Mouse (Mus musculus) left cerebral cortex, adult 2 months (tissue): ENCODE measurements around the gene Elmo3. TPM values are rescaled to one million over a fixed set of nuclear protein-coding genes. Genes with fewer than 3 reads are reported as not detected.

Source experiments
- DNase-seq, 2 experiments: peaks; one replicate each; pipeline ENCODE4 v3.0.0; 2021 to 2022; ENCODE audit warnings: low spot score in 2 of 2, mixed read lengths in 1 of 2; ENCODE audit errors: extremely low spot score in 1 of 2
- H3K27ac ChIP-seq: fragments of 200-600 bp; 2 replicates; pipeline ENCODE4 v1.8.1; 2022
- H3K4me3 ChIP-seq: fragments of 200-600 bp; 2 replicates; pipeline ENCODE4 v1.8.1; 2022
- CTCF ChIP-seq: fragments of 200-600 bp; IDR thresholded peaks from 2 replicates; pipeline ENCODE4 v1.8.1; 2022; ENCODE audit warnings: antibody characterized with exemption, mild to moderate bottlenecking, moderate library complexity
- intact Hi-C: fragments of 180-260 bp; cut with DNase I; formaldehyde crosslinking; loops from one replicate; pipeline ENCODE4 v1.15.1; 2025
- total RNA-seq, 2 experiments: library from RNA; stranded (reverse); gene quantifications; 2 replicates each; pipeline ENCODE4 v1.2.3; 2021

Elmo3 gene
- total RNA-seq, 2 experiments from 2014 or later, result 1.4 to 1.9 TPM

DNA sequence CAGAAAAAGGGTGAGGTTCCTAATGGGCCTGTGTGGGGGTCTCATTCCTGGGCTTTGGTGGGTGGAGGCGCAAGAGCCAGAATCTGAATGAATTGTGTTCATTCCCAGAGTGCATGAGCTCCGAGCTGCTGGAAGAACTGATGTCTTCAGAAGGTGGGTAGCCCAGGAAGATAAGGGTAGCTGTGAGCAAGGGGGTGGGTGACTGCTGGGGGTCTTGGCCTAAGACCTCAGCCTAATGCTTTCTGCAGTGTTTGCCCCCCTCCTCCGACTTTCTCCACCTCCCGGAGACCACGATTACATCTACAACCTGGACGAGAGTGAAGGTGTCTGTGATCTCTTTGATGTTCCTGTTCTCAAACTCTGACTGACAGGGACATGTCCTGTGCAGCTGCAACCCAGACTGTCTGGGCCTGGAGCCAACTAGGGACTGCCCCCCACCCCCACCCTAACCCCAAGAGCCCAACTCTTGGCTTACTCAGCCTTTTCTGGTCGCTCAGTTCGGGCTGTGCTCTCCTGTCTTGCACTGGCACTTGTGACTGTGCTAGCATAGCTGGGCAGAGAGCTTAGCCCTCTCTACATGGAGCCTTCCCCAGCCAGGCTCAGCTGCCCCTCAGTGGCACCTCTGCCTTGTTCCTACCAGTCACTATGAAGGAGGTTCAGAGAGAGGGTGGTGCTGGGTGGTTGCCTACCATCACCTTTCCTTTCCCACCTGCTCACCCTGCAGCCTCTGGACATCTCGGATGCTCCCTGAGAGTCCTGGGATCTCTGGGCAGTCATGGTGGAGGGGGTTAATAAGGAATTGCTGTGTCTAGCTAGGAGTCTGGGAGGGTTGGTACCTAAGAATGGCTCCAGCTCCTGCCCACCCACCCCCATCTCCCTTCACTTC is 833 bp upstream of the Elmo3 start:
- TF ChIP-seq CTCF, result no peak
- no peak for DNase-seq
- no peak overlapping the region for H3K4me3 ChIP-seq
- peak overlapping the region; percentile 32 for H3K27ac ChIP-seq
- intact Hi-C loops, result no loop called here

DNA sequence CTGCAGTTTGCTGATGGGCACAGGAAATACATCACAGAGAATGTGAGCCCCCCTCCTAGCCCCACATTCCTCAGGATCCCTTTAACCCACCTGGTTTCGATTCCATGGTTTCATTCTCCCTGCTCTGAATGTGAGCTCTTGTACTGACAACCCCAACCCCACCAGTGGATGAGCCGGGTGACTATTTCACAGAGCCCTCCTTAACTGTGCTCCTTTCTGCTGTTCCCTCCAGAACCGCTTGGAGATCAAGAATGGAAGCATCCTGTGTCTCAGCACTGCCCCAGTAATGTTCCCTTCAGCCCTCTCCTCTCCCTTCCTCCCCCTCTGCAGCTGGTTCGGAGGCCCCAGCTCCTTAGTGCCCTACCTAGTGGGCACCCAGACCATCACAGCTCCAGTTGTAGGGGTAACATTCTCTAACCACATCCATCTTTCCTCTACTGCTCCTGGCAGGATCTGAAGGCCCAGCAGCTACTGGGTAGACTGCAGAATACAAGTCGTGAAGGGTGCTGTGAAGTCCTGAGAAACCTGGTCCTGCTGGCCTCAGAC is 818 bp downstream of the Elmo3 start:
- Histone ChIP-seq H3K4me3 (peak overlapping the region; percentile 35), H3K27ac (peak overlapping the region; percentile 73)
- no peak for DNase-seq
- TF ChIP-seq CTCF, result peak; percentile 33
- intact Hi-C loops, result no loop called here

DNA sequence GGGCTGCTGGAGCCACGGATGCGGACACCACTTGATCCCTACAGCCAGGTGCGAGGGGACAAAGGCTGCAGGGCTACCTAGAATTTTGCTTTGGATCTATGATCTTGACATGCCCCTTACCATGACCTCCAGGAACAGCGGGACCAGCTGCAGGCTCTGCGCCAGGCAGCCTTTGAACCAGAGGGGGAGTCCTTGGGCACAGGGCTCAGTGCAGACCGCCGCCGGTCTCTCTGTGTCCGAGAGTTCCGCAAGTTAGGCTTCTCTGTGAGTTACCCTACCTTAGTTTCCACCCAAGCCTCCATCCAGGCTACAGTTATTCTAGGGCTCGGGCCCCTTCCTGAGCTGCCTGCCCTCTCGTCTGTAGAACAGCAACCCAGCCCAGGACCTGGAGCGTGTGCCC is 2.3 kb downstream of the Elmo3 start:
- no peak for DNase-seq
- Histone ChIP-seq H3K27ac (no peak overlapping the region), H3K4me3 (no peak overlapping the region)
- intact Hi-C loops, result no loop called here
- TF ChIP-seq CTCF, result no peak

GRCm38 (mm10) chr8:105308428-105308827 is 3.0 kb downstream of the Elmo3 start:
- H3K27ac ChIP-seq, result no peak overlapping the region
- intact Hi-C loops, result no loop called here
- DNase-seq, result no peak
- TF ChIP-seq CTCF, result no peak
- no peak overlapping the region for H3K4me3 ChIP-seq

- no peak for TF ChIP-seq CTCF
- no peak for DNase-seq
- Histone ChIP-seq H3K4me3 (no peak overlapping the region), H3K27ac (no peak overlapping the region)
- intact Hi-C loops, result no loop called here
These were observed 3.9 kb downstream of the Elmo3 start for GRCm38 (mm10) chr8:105309142-105309847.

- intact Hi-C loops, result no loop called here
- TF ChIP-seq CTCF, result no peak
- H3K4me3 ChIP-seq, result no peak overlapping the region
- DNase-seq, result no peak
- no peak overlapping the region for H3K27ac ChIP-seq
These were observed 4.7 kb downstream of the Elmo3 start for GRCm38 (mm10) chr8:105310118-105310517.

DNA sequence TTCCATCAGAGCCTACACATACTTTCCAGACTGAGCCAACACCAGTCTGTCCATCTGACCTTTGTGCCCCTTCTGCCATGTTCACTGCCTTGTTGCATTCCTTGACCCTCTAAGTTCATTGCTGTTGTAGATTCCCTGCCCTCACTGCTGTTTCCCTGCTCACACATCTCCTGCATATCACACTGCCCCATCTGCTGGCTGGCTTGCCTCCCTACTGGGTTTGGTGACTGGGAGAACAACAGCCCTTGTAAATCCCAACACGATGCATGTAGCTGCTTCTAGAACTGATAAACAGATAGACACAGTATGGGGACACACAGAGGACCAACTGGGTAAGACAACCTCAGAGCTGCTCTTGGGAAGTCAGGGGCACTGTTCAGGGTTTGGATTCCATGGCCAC is 6.3 kb downstream of the Elmo3 start:
- no peak for TF ChIP-seq CTCF
- no peak overlapping the region for H3K27ac ChIP-seq
- H3K4me3 ChIP-seq, result no peak overlapping the region
- DNase-seq, result no peak
- intact Hi-C loops, result no loop called here

DNA sequence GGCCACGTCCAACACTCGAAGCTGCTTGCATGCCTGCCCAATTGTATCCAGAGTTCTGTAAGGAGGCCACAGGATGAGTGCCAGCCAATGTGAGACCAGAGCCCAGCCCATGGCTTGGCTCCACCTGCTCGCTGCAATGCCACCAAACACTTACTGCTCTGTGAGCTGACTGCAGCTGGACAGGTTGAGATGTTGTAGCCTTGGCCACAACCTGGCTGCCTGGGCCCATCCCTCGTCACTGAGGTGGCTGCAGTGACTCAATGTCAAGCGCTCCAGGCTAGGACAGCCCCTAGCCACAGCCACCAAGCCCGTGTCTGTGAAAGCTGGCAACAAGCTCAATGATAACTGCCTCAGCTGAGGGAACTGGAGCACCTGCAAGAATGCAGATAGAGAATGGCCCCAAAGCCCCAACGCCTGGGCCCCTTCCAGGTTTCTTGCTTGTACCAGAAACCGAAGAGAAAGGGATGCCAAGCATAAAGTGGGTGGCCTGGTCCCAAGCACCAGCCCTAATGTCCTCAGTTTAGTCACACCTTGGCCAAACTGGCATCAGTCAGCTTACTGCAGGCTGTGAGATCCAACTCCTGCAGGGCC is 7.6 kb downstream of the Elmo3 start:
- Histone ChIP-seq H3K27ac (no peak overlapping the region), H3K4me3 (no peak overlapping the region)
- intact Hi-C loops, result no loop called here
- no peak for DNase-seq
- TF ChIP-seq CTCF, result no peak

- intact Hi-C loops, result no loop called here
- no peak for DNase-seq
- H3K27ac ChIP-seq, result no peak overlapping the region
- no peak for TF ChIP-seq CTCF
- no peak overlapping the region for H3K4me3 ChIP-seq
These were observed 8.4 kb downstream of the Elmo3 start for GRCm38 (mm10) chr8:105313622-105314402.

DNA sequence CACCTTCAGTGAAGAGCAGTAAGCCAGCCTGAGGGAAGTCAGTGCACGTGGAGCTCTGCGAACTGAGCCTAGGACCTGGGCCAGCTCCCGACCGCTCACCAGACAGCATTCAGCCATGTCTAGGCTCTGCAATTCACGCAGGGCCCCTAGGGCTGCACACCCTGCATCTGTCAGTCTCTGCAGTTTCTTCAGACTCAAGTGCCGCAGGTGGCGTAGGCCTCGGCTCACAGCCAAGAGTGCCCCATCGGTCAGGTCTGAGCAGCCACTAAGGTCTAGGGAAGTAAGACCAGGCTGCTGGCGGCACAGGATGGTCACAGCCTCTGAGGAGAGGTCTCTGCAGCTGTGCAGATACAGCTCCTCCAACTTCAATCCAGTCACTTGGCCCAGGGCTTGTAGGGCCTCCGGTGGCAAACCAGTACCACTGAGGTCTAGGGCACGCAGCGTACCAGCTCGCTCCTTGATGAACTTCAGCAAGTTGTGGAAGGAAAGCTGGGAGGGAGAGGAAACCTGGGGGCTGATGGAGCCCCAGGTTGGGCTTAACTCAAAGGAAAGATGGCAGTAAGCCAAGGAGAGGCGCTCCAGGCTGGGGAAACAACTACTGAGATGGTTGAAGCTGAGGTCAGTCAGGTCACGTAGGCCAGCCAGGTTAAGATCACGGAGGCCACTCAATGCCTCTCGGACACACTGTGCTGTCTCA is 9.8 kb downstream of the Elmo3 start:
- Histone ChIP-seq H3K4me3 (no peak overlapping the region), H3K27ac (no peak overlapping the region)
- DNase-seq, result no peak
- no peak for TF ChIP-seq CTCF
- intact Hi-C loops, result no loop called here

DNA sequence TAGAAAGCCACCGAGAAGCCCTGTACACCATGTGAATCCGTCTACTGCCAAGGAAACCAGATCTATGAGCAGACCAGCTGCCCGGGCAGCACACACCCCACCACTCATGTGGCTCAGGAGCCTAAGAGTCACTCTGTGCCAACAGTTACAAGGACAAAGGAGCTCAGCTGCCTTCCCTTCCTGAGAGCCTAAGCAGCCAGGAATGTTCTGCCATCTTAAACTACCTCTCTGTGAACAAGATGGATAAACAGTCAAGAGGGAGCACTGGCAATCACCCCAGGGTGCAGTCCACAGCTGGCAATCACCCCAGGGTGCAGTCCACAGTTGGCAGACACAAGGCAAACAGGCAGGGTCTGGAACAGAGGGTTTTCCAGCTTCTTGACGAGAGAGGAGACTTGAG is 12.5 kb downstream of the Elmo3 start:
- H3K27ac ChIP-seq, result no peak overlapping the region
- no peak overlapping the region for H3K4me3 ChIP-seq
- no peak for DNase-seq
- TF ChIP-seq CTCF, result no peak
- intact Hi-C loops, result no loop called here
